Mouse (Mus musculus): Measurements from ENCODE around the gene Ttc27. TPM values are rescaled to one million over a fixed set of nuclear protein-coding genes. Genes with fewer than 3 reads are reported as not detected.

Gene Ttc27
- total and polyA plus RNA-seq, 3 experiments, result 52.9 to 92.9 (median 70.3) TPM

GRCm38 (mm10) chr17:74864790-74865548 lies 147.4 kb downstream of the Ttc27 start:
- dilution Hi-C loops (cut with MboI; ENCODE audit: extremely low pct_ligation_motif_present, extremely low pct_unique_long_range_greater_than_20kb, low sequenced_read_pairs) (no loop called here), in situ Hi-C loops (cut with MboI; ENCODE audit: low pct_ligation_motif_present, low pct_unique_long_range_greater_than_20kb, low sequenced_read_pairs) (no loop called here)
- Histone ChIP-seq H3K79me2 (replicated peaks; ENCODE audit: control insufficient read depth, extremely low read depth, insufficient read depth, poor library complexity, severe bottlenecking) (no peaks in the 10 kb centered on the region), H3K27me3 (replicated peaks) (no peaks in the 10 kb centered on the region), H3K4me3 (replicated peaks in 1 of 3; ENCODE audit: low read depth in 2 of 3, low read length in 2 of 3, poor library complexity in 1 of 3) (no peak overlapping the region), H3K4me2 (ENCODE audit: insufficient read depth, low read depth, poor library complexity, severe bottlenecking) (no peak overlapping the region), H3K9me3 (replicated peaks; ENCODE audit: low read length) (no peaks in the 10 kb centered on the region), H3K27ac (ENCODE audit: insufficient read depth, low read depth) (no peak overlapping the region), H3K4me1 (ENCODE audit: control insufficient read depth in 1 of 2, insufficient read depth in 2 of 2) (peaks cover 4 to 59% of the 10 kb centered on the region in 2 experiments; a peak in 3 of 4 replicates), H3K9ac (ENCODE audit: insufficient read depth, low read depth) (no peak overlapping the region), H3K36me3 (replicated peaks in 1 of 2; ENCODE audit: control insufficient read depth in 1 of 2, insufficient read depth in 1 of 2, low read length in 1 of 2) (peaks cover 19 to 41% of the 10 kb centered on the region in 2 experiments)
- DNase-seq (ENCODE audit: extremely low read depth), result no peak
- TF ChIP-seq ZKSCAN1 (IDR thresholded peaks at IDR 0.05; ENCODE audit: borderline replicate concordance, low read depth, low read length), result no peak
- no peak for TF ChIP-seq USF2 (conservative IDR thresholded peaks at IDR 0.05; ENCODE audit: low read depth, low read length)
- TF ChIP-seq JUND (conservative IDR thresholded peaks at IDR 0.05; ENCODE audit: low read depth, low read length), result no peak
- no peak for TF ChIP-seq MEF2A (IDR thresholded peaks at IDR 0.05; ENCODE audit: borderline replicate concordance, low read depth, low read length)
- peak; percentile 46; the same call in 1 of the 2 replicates for TF ChIP-seq ZNF384 (IDR thresholded peaks at IDR 0.05; ENCODE audit: low read depth, low read length)
- no peak for TF ChIP-seq NRF1 (IDR thresholded peaks at IDR 0.05; ENCODE audit: low read depth, low read length)

DNA sequence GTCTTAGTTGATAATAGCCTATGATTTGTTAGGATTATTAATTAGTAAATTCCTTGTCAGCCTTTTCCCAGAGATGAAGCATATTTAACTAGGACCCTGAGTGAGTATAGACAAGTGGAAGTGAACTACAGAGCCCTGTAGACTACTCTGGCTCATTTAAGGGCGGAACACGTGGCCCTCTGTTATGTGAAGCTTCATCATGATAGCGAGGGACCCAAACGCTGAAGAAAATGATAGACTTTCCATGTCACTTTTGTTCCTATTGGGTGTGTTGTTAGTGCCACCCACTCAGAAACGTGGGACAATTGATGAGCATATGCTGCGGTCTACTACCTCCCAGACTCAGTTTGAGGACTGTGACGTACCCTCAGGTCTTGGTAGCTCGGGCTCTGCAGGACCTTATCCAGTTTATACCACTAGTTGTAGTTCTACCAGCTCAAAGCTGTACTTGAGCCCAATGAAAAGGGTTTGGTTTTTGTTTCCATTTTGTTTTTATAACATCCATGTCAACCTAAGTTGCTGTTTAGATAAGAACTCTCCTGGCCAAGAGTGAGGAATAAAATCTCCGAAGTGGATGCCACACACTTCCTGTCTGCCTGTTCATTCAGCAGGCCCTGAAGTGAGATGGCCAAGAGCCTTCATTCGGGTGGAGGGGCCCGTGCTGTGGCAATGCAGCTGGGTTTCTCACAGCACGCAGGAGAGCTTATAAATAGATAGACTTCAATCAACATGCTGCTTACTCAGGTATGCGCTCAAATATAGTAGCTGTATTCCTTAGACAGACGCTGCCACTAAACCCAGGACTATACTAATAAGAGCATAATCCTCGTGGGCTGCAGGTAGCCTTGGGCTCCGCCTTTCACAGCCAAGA lies 148.4 kb downstream of the Ttc27 start:
- H3K4me2 ChIP-seq (ENCODE audit: insufficient read depth, low read depth, poor library complexity, severe bottlenecking), result no peak overlapping the region
- H3K27ac ChIP-seq (ENCODE audit: insufficient read depth, low read depth), result no peak overlapping the region
- peaks cover 19 to 41% of the 10 kb centered on the region in 2 experiments for H3K36me3 ChIP-seq (replicated peaks in 1 of 2; ENCODE audit: control insufficient read depth in 1 of 2, insufficient read depth in 1 of 2, low read length in 1 of 2)
- no peaks in the 10 kb centered on the region for H3K79me2 ChIP-seq (replicated peaks; ENCODE audit: control insufficient read depth, extremely low read depth, insufficient read depth, poor library complexity, severe bottlenecking)
- TF ChIP-seq ZMIZ1 (IDR thresholded peaks at IDR 0.05; ENCODE audit: low read depth, low read length) (no peak), MXI1 (IDR thresholded peaks at IDR 0.05; ENCODE audit: low read depth, low read length) (no peak), IRF4 (IDR thresholded peaks at IDR 0.05; ENCODE audit: low read depth, low read length) (no peak), CHD2 (IDR thresholded peaks at IDR 0.05; ENCODE audit: low read length) (no peak), MYC (IDR thresholded peaks at IDR 0.05; ENCODE audit: low read depth, low read length) (no peak), MAZ (IDR thresholded peaks at IDR 0.05; ENCODE audit: low read depth, low read length) (no peak), RCOR1 (conservative IDR thresholded peaks at IDR 0.05; ENCODE audit: low read depth, low read length) (no peak), TBP (conservative IDR thresholded peaks at IDR 0.05; ENCODE audit: low read depth, low read length) (no peak), EP300 (IDR thresholded peaks at IDR 0.05; ENCODE audit: low read length) (no peak), MEF2A (IDR thresholded peaks at IDR 0.05; ENCODE audit: borderline replicate concordance, low read depth, low read length) (no peak), RAD21 (IDR thresholded peaks at IDR 0.05; ENCODE audit: low read depth, low read length) (no peak), SIN3A (IDR thresholded peaks at IDR 0.05; ENCODE audit: low read length) (no peak), CHD1 (IDR thresholded peaks at IDR 0.05; ENCODE audit: low read depth, low read length) (no peak), SMC3 (IDR thresholded peaks at IDR 0.05; ENCODE audit: low read depth, low read length) (no peak), USF2 (conservative IDR thresholded peaks at IDR 0.05; ENCODE audit: low read depth, low read length) (no peak), BHLHE40 (IDR thresholded peaks at IDR 0.05; ENCODE audit: low read depth, low read length) (no peak), MAFK (IDR thresholded peaks at IDR 0.05; ENCODE audit: insufficient replicate concordance, low read length) (no peak), GABPA (IDR thresholded peaks at IDR 0.05; ENCODE audit: insufficient replicate concordance, low read depth, low read length) (no peak), JUN (IDR thresholded peaks at IDR 0.05; ENCODE audit: insufficient read depth, low read depth, low read length) (no peak)
- H3K9ac ChIP-seq (ENCODE audit: insufficient read depth, low read depth), result no peak overlapping the region
- in situ Hi-C loops (cut with MboI; ENCODE audit: low pct_ligation_motif_present, low pct_unique_long_range_greater_than_20kb, low sequenced_read_pairs) (no loop called here), dilution Hi-C loops (cut with MboI; ENCODE audit: extremely low pct_ligation_motif_present, extremely low pct_unique_long_range_greater_than_20kb, low sequenced_read_pairs) (no loop called here)
- no peak for DNase-seq (ENCODE audit: extremely low read depth)
- H3K9me3 ChIP-seq (replicated peaks; ENCODE audit: low read length), result no peaks in the 10 kb centered on the region
- no peak overlapping the region for H3K4me3 ChIP-seq (replicated peaks in 1 of 3; ENCODE audit: low read depth in 2 of 3, low read length in 2 of 3, poor library complexity in 1 of 3)
- peaks cover 4 to 63% of the 10 kb centered on the region in 2 experiments; a peak in 3 of 4 replicates for H3K4me1 ChIP-seq (ENCODE audit: control insufficient read depth in 1 of 2, insufficient read depth in 2 of 2)
- no peaks in the 10 kb centered on the region for H3K27me3 ChIP-seq (replicated peaks)

All from CH12.LX (cell line).